Mouse (Mus musculus): ENCODE results near the gene Catip.

GRCm38 (mm10) chr1:74344163-74344916, 17.6 kb upstream of the Catip start:
- TF ChIP-seq CTCF (IDR thresholded peaks at IDR 0.05; ENCODE audit: extremely low read depth, insufficient read depth, low read length): no peak
- no peak for TF ChIP-seq POLR2A (IDR thresholded peaks at IDR 0.05; ENCODE audit: extremely low read depth, insufficient read depth, low read length)
